Mouse (Mus musculus) adrenal gland, postnatal 14 days (tissue): ENCODE measurements at regions not wholly inside any gene's neighbourhood (a gene's known extent, or its start where the extent isn't known, plus 50 kb on each side); places are given as distances from the start of the nearest gene placed in this dataset.
A peak's percentile ranks its signal among the peaks of the same experiment; 100 is the strongest.

Source experiments
- DNase-seq: peaks from one replicate; pipeline ENCODE4 v3.0.0; 2021; ENCODE audit warnings: mixed read lengths

GRCm38 (mm10) chr9:63896073-63896807 lies 125.6 kb downstream of the Smad6 start:
- peak; percentile 70 for DNase-seq

GRCm38 (mm10) chr9:63892235-63892971 lies 129.5 kb downstream of the Smad6 start:
- DNase-seq: no peak

- no peak for DNase-seq
Measured at GRCm38 (mm10) chr9:63890717-63891116, 131.1 kb downstream of the Smad6 start.

GRCm38 (mm10) chr9:63889570-63889969 lies 131.8 kb upstream of the Smad3 start:
- peak; percentile 23 for DNase-seq

GRCm38 (mm10) chr9:63884971-63885370 lies 127.2 kb upstream of the Smad3 start:
- no peak for DNase-seq

- DNase-seq: peak; percentile 44
Measured at GRCm38 (mm10) chr9:63883738-63884520, 126.1 kb upstream of the Smad3 start.

GRCm38 (mm10) chr9:63881692-63882091 lies 123.9 kb upstream of the Smad3 start:
- no peak for DNase-seq

GRCm38 (mm10) chr9:63881261-63881563 lies 123.4 kb upstream of the Smad3 start:
- DNase-seq: no peak

GRCm38 (mm10) chr9:63880487-63881260 lies 122.9 kb upstream of the Smad3 start:
- DNase-seq: no peak

GRCm38 (mm10) chr9:63879710-63880428 lies 122.1 kb upstream of the Smad3 start:
- no peak for DNase-seq

GRCm38 (mm10) chr9:63877864-63878263 lies 120.1 kb upstream of the Smad3 start:
- DNase-seq: no peak

GRCm38 (mm10) chr9:63876886-63877285 lies 119.1 kb upstream of the Smad3 start:
- no peak for DNase-seq

- DNase-seq: no peak
Measured at GRCm38 (mm10) chr9:63876023-63876422, 118.2 kb upstream of the Smad3 start.

- DNase-seq: no peak
Measured at GRCm38 (mm10) chr9:63875193-63875592, 117.4 kb upstream of the Smad3 start.

- DNase-seq: no peak
Measured at GRCm38 (mm10) chr9:63864350-63864749, 106.6 kb upstream of the Smad3 start.

- DNase-seq: no peak
Measured at GRCm38 (mm10) chr9:63863328-63863727, 105.5 kb upstream of the Smad3 start.

- peak; percentile 58 for DNase-seq
Measured at GRCm38 (mm10) chr9:63862427-63862826, 104.6 kb upstream of the Smad3 start.

GRCm38 (mm10) chr9:63861418-63861817 lies 103.6 kb upstream of the Smad3 start:
- DNase-seq: no peak

- DNase-seq: no peak
Measured at GRCm38 (mm10) chr9:63860196-63860595, 102.4 kb upstream of the Smad3 start.

- DNase-seq: peak; percentile 21
Measured at GRCm38 (mm10) chr9:63856065-63856736, 98.4 kb upstream of the Smad3 start.

- DNase-seq: no peak
Measured at GRCm38 (mm10) chr9:63851809-63852208, 94.0 kb upstream of the Smad3 start.
